Mouse (Mus musculus) cortical plate, adult 2 months (tissue): ENCODE measurements at regions not wholly inside any gene's neighbourhood (a gene's known extent, or its start where the extent isn't known, plus 50 kb on each side); places are given as distances from the start of the nearest gene placed in this dataset.

Experiments used
- CTCF ChIP-seq: fragments of 200-500 bp; IDR thresholded peaks from 2 replicates; pipeline ENCODE4 v1.5.1; 2011; ENCODE audit warnings: mild to moderate bottlenecking, control low read depth, low read length; ENCODE audit not compliant: insufficient read depth; ENCODE audit errors: extremely low read depth
- POLR2A ChIP-seq: fragments of 200-500 bp; IDR thresholded peaks from 2 replicates; pipeline ENCODE4 v1.6.1; 2011; ENCODE audit warnings: mild to moderate bottlenecking, low read length, control low read depth; ENCODE audit not compliant: insufficient read depth; ENCODE audit errors: extremely low read depth

- TF ChIP-seq POLR2A (no peak), CTCF (no peak)
Observed at GRCm38 (mm10) chr15:14123829-14124228, 950.4 kb upstream of the Cdh6 start.
